Mouse (Mus musculus): ENCODE measurements around the gene Specc1l. TPM values are rescaled to one million over a fixed set of nuclear protein-coding genes. Genes with fewer than 3 reads are reported as not detected.

The Specc1l gene
- polyA plus RNA-seq, 1 experiment from 2014 or later, result 6.7 TPM

- H3K4me3 ChIP-seq (ENCODE audit: low read depth, low read length), result no peak overlapping the region
- no peaks in the 10 kb centered on the region for H3K27me3 ChIP-seq (ENCODE audit: control insufficient read depth, insufficient read depth, low read depth, low read length)
- H3K9me3 ChIP-seq (replicated peaks; ENCODE audit: control insufficient read depth, low read length), result no peaks in the 10 kb centered on the region
- ATAC-seq (ENCODE audit: low read depth), result no peak
- no peaks in the 10 kb centered on the region for H3K36me3 ChIP-seq (ENCODE audit: control insufficient read depth, insufficient read depth)
- WGBS (ENCODE audit: insufficient replicate concordance), result 75% methylated on average over 4 of the region's 4 CpGs
- no peak overlapping the region for H3K27ac ChIP-seq (ENCODE audit: low read length)
- peaks cover 3% of the 10 kb centered on the region for H3K4me1 ChIP-seq (ENCODE audit: control insufficient read depth, low read depth, low read length)
- H3K4me2 ChIP-seq (ENCODE audit: low read depth, low read length), result no peak overlapping the region
- H3K9ac ChIP-seq (ENCODE audit: low read depth, low read length), result no peak overlapping the region
These were observed 20.8 kb downstream of the Specc1l start for GRCm38 (mm10) chr10:75232612-75233155.

- 77% methylated on average over 2 of the region's 2 CpGs for WGBS (ENCODE audit: insufficient replicate concordance)
- ATAC-seq (ENCODE audit: low read depth), result peak; percentile 58; the same call in 1 of the 2 replicates
- no peaks in the 10 kb centered on the region for H3K27me3 ChIP-seq (ENCODE audit: control insufficient read depth, insufficient read depth, low read depth, low read length)
These were observed 21.6 kb downstream of the Specc1l start for GRCm38 (mm10) chr10:75233489-75233888.

GRCm38 (mm10) chr10:75235726-75236125 is 23.9 kb downstream of the Specc1l start:
- Histone ChIP-seq H3K4me2 (ENCODE audit: low read depth, low read length) (no peak overlapping the region), H3K27me3 (ENCODE audit: control insufficient read depth, insufficient read depth, low read depth, low read length) (no peaks in the 10 kb centered on the region), H3K27ac (ENCODE audit: low read length) (no peak overlapping the region), H3K4me3 (ENCODE audit: low read depth, low read length) (no peak overlapping the region), H3K9me3 (replicated peaks; ENCODE audit: control insufficient read depth, low read length) (no peaks in the 10 kb centered on the region), H3K9ac (ENCODE audit: low read depth, low read length) (no peak overlapping the region), H3K36me3 (ENCODE audit: control insufficient read depth, insufficient read depth) (no peaks in the 10 kb centered on the region), H3K4me1 (ENCODE audit: control insufficient read depth, low read depth, low read length) (peaks cover 3% of the 10 kb centered on the region)
- WGBS (ENCODE audit: insufficient replicate concordance), result 60% methylated on average over 2 of the region's 2 CpGs
- no peak for ATAC-seq (ENCODE audit: low read depth)

More at GRCm38 (mm10) chr10:75233489-75233888, 21.6 kb downstream of the Specc1l start:
- Histone ChIP-seq H3K4me2 (ENCODE audit: low read depth, low read length) (no peak overlapping the region), H3K36me3 (ENCODE audit: control insufficient read depth, insufficient read depth) (no peaks in the 10 kb centered on the region), H3K27ac (ENCODE audit: low read length) (no peak overlapping the region), H3K9ac (ENCODE audit: low read depth, low read length) (no peak overlapping the region), H3K4me3 (ENCODE audit: low read depth, low read length) (no peak overlapping the region), H3K4me1 (ENCODE audit: control insufficient read depth, low read depth, low read length) (peaks cover 3% of the 10 kb centered on the region), H3K9me3 (replicated peaks; ENCODE audit: control insufficient read depth, low read length) (no peaks in the 10 kb centered on the region)

- Histone ChIP-seq H3K4me3 (ENCODE audit: low read depth, low read length) (no peak overlapping the region), H3K27me3 (ENCODE audit: control insufficient read depth, insufficient read depth, low read depth, low read length) (no peaks in the 10 kb centered on the region), H3K9me3 (replicated peaks; ENCODE audit: control insufficient read depth, low read length) (no peaks in the 10 kb centered on the region), H3K27ac (ENCODE audit: low read length) (no peak overlapping the region), H3K9ac (ENCODE audit: low read depth, low read length) (no peak overlapping the region), H3K4me1 (ENCODE audit: control insufficient read depth, low read depth, low read length) (peaks cover under 1% of the 10 kb centered on the region), H3K4me2 (ENCODE audit: low read depth, low read length) (no peak overlapping the region), H3K36me3 (ENCODE audit: control insufficient read depth, insufficient read depth) (peaks cover 3% of the 10 kb centered on the region; the same call in 1 of the 2 replicates)
- 69% methylated on average over 3 of the region's 3 CpGs for WGBS (ENCODE audit: insufficient replicate concordance)
- peak; percentile 51; the same call in 1 of the 2 replicates for ATAC-seq (ENCODE audit: low read depth)
These were observed 24.3 kb downstream of the Specc1l start for GRCm38 (mm10) chr10:75236156-75236555.

GRCm38 (mm10) chr10:75237166-75237565 is 25.3 kb downstream of the Specc1l start:
- H3K27me3 ChIP-seq (ENCODE audit: control insufficient read depth, insufficient read depth, low read depth, low read length), result no peaks in the 10 kb centered on the region
- H3K4me1 ChIP-seq (ENCODE audit: control insufficient read depth, low read depth, low read length), result no peaks in the 10 kb centered on the region; the same call in 1 of the 2 replicates
- H3K27ac ChIP-seq (ENCODE audit: low read length), result no peak overlapping the region

GRCm38 (mm10) chr10:75240583-75241250 is 28.8 kb downstream of the Specc1l start:
- no peak overlapping the region for H3K4me2 ChIP-seq (ENCODE audit: low read depth, low read length)
- H3K9me3 ChIP-seq (replicated peaks; ENCODE audit: control insufficient read depth, low read length), result no peaks in the 10 kb centered on the region
- peaks cover 9% of the 10 kb centered on the region for H3K36me3 ChIP-seq (ENCODE audit: control insufficient read depth, insufficient read depth)
- no peak overlapping the region for H3K4me3 ChIP-seq (ENCODE audit: low read depth, low read length)
- WGBS (ENCODE audit: insufficient replicate concordance), result 75% methylated on average over 8 of the region's 8 CpGs
- no peaks in the 10 kb centered on the region for H3K27me3 ChIP-seq (ENCODE audit: control insufficient read depth, insufficient read depth, low read depth, low read length)
- no peak overlapping the region for H3K27ac ChIP-seq (ENCODE audit: low read length)
- H3K9ac ChIP-seq (ENCODE audit: low read depth, low read length), result no peak overlapping the region
- ATAC-seq (ENCODE audit: low read depth), result no peak
- H3K4me1 ChIP-seq (ENCODE audit: control insufficient read depth, low read depth, low read length), result no peaks in the 10 kb centered on the region; the same call in 1 of the 2 replicates

More at GRCm38 (mm10) chr10:75237166-75237565, 25.3 kb downstream of the Specc1l start:
- 89% methylated on average over 2 of the region's 2 CpGs for WGBS (ENCODE audit: insufficient replicate concordance)
- Histone ChIP-seq H3K4me3 (ENCODE audit: low read depth, low read length) (no peak overlapping the region), H3K9me3 (replicated peaks; ENCODE audit: control insufficient read depth, low read length) (no peaks in the 10 kb centered on the region), H3K36me3 (ENCODE audit: control insufficient read depth, insufficient read depth) (peaks cover 3% of the 10 kb centered on the region), H3K9ac (ENCODE audit: low read depth, low read length) (no peak overlapping the region), H3K4me2 (ENCODE audit: low read depth, low read length) (no peak overlapping the region)
- ATAC-seq (ENCODE audit: low read depth), result no peak

- H3K36me3 ChIP-seq (ENCODE audit: control insufficient read depth, insufficient read depth), result peaks cover 21% of the 10 kb centered on the region
- ATAC-seq (ENCODE audit: low read depth), result no peak
- no peak overlapping the region for H3K4me3 ChIP-seq (ENCODE audit: low read depth, low read length)
- no peaks in the 10 kb centered on the region for H3K27me3 ChIP-seq (ENCODE audit: control insufficient read depth, insufficient read depth, low read depth, low read length)
- no peak overlapping the region for H3K9ac ChIP-seq (ENCODE audit: low read depth, low read length)
- no peaks in the 10 kb centered on the region for H3K9me3 ChIP-seq (replicated peaks; ENCODE audit: control insufficient read depth, low read length)
- no peaks in the 10 kb centered on the region for H3K4me1 ChIP-seq (ENCODE audit: control insufficient read depth, low read depth, low read length)
- WGBS (ENCODE audit: insufficient replicate concordance), result 76% methylated on average over 13 of the region's 13 CpGs
- no peak overlapping the region for H3K4me2 ChIP-seq (ENCODE audit: low read depth, low read length)
- no peak overlapping the region for H3K27ac ChIP-seq (ENCODE audit: low read length)
These were observed 33.9 kb downstream of the Specc1l start for GRCm38 (mm10) chr10:75245806-75246205.

- WGBS (ENCODE audit: insufficient replicate concordance), result 78% methylated on average over 10 of the region's 10 CpGs
- Histone ChIP-seq H3K27me3 (ENCODE audit: control insufficient read depth, insufficient read depth, low read depth, low read length) (no peaks in the 10 kb centered on the region), H3K36me3 (ENCODE audit: control insufficient read depth, insufficient read depth) (peaks cover 18% of the 10 kb centered on the region), H3K9ac (ENCODE audit: low read depth, low read length) (no peak overlapping the region), H3K9me3 (replicated peaks; ENCODE audit: control insufficient read depth, low read length) (no peaks in the 10 kb centered on the region), H3K4me1 (ENCODE audit: control insufficient read depth, low read depth, low read length) (no peaks in the 10 kb centered on the region), H3K4me2 (ENCODE audit: low read depth, low read length) (no peak overlapping the region), H3K27ac (ENCODE audit: low read length) (no peak overlapping the region), H3K4me3 (ENCODE audit: low read depth, low read length) (no peak overlapping the region)
- ATAC-seq (ENCODE audit: low read depth), result no peak
These were observed 34.5 kb downstream of the Specc1l start for GRCm38 (mm10) chr10:75246331-75246730.

- Histone ChIP-seq H3K4me1 (ENCODE audit: control insufficient read depth, low read depth, low read length) (no peaks in the 10 kb centered on the region), H3K4me2 (ENCODE audit: low read depth, low read length) (no peak overlapping the region), H3K9me3 (replicated peaks; ENCODE audit: control insufficient read depth, low read length) (no peaks in the 10 kb centered on the region), H3K27me3 (ENCODE audit: control insufficient read depth, insufficient read depth, low read depth, low read length) (no peaks in the 10 kb centered on the region), H3K27ac (ENCODE audit: low read length) (no peak overlapping the region), H3K9ac (ENCODE audit: low read depth, low read length) (no peak overlapping the region), H3K4me3 (ENCODE audit: low read depth, low read length) (no peak overlapping the region), H3K36me3 (ENCODE audit: control insufficient read depth, insufficient read depth) (peaks cover 9% of the 10 kb centered on the region; the same call in 1 of the 2 replicates)
- no peak for ATAC-seq (ENCODE audit: low read depth)
- 56% methylated on average over 2 of the region's 2 CpGs for WGBS (ENCODE audit: insufficient replicate concordance)
These were observed 39.1 kb downstream of the Specc1l start for GRCm38 (mm10) chr10:75251011-75251410.

Measured in liver, embryonic 16.5 days (tissue).